Mouse (Mus musculus) monocyte, adult 5-6 weeks (primary cell): ENCODE results near the gene Cldn22. TPM values are rescaled to one million over a fixed set of nuclear protein-coding genes. Genes with fewer than 3 reads are reported as not detected.

ENCODE experiments used
- total RNA-seq: library from RNA; stranded (forward); fragments of 200-1000, 200-491, 200-594 nt; gene quantifications from 3 replicates; pipeline ENCODE4 v1.2.3, GENCODE M21; 2017

Gene Cldn22
- total RNA-seq, 1 experiment from 2014 or later = not detected

Other genes starting within 250 kb of the Cldn22 start
- gene Ing2, start 148.9 kb upstream of the Cldn22 start, total RNA-seq = 32.9 to 78.1 TPM (median 39.0 TPM) in 3 replicates
- 33.0 to 35.9 TPM (median 35.4 TPM) in 3 replicates for gene Cdkn2aip, start 110.5 kb upstream of the Cldn22 start, total RNA-seq
- not detected in 3 replicates for gene Cldn24, start 2.3 kb upstream of the Cldn22 start, total RNA-seq
- 1.1 to 3.0 TPM (median 2.9 TPM) in 3 replicates for gene Wwc2, start 166.4 kb downstream of the Cldn22 start, total RNA-seq